Mouse (Mus musculus): ENCODE data around the gene Zfp672. TPM values are rescaled to one million over a fixed set of nuclear protein-coding genes. Genes with fewer than 3 reads are reported as not detected.
"Not testable (repeated sequence)": the region's sequence is repeated elsewhere in the genome, so short reads cannot be mapped to it uniquely, and the experiment has no call there.

Gene Zfp672
- total and polyA plus RNA-seq, 3 experiments, result 22.6 to 39.5 TPM; not detected in 1

GRCm38 (mm10) chr11:58377273-58377672, 47.1 kb upstream of the Zfp672 start:
- TF ChIP-seq CTCF (IDR thresholded peaks at IDR 0.05 in 2 of 3, conservative IDR thresholded peaks at IDR 0.05 in 1 of 3; ENCODE audit: control insufficient read depth in 1 of 3, insufficient read depth in 1 of 3, low read depth in 2 of 3, low read length in 3 of 3, poor library complexity in 1 of 3, severe bottlenecking in 1 of 3) (no peak), USF2 (IDR thresholded peaks at IDR 0.05; ENCODE audit: borderline replicate concordance in 1 of 2, insufficient read depth in 1 of 2, low read depth in 1 of 2, low read length in 2 of 2) (no peak), MAZ (IDR thresholded peaks at IDR 0.05; ENCODE audit: low read depth, low read length) (no peak), TBP (IDR thresholded peaks at IDR 0.05; ENCODE audit: low read depth, low read length) (no peak), TCF12 (IDR thresholded peaks at IDR 0.05; ENCODE audit: low read depth, low read length) (no peak), MAFK (IDR thresholded peaks at IDR 0.05; ENCODE audit: borderline replicate concordance, low read depth, low read length) (no peak), CHD1 (IDR thresholded peaks at IDR 0.05; ENCODE audit: low read depth, low read length) (no peak), RCOR1 (IDR thresholded peaks at IDR 0.05; ENCODE audit: low read depth, low read length) (no peak), GATA1 (IDR thresholded peaks at IDR 0.05; ENCODE audit: low read depth, low read length) (no peak), USF1 (IDR thresholded peaks at IDR 0.05; ENCODE audit: low read depth, low read length) (no peak), MXI1 (IDR thresholded peaks at IDR 0.05; ENCODE audit: low read depth, low read length) (no peak)
- Histone ChIP-seq H3K27me3 (ENCODE audit: control insufficient read depth in 1 of 2, insufficient read depth in 2 of 2, low read length in 2 of 2) (peaks cover 2% of the 10 kb centered on the region in 2 experiments; a peak in 3 of 4 replicates), H3K36me3 (ENCODE audit: control insufficient read depth in 1 of 2, insufficient read depth in 2 of 2, low read length in 2 of 2) (0 out of 4 replicates have a peak, but pooled peaks cover 0 to 2% of the 10 kb centered on the region in 2 experiments), H3K4me1 (ENCODE audit: control insufficient read depth in 1 of 2, insufficient read depth in 2 of 2, low read length in 2 of 2) (peaks cover 0 to 22% of the 10 kb centered on the region in 2 experiments; a peak in 3 of 4 replicates), H3K79me2 (ENCODE audit: control insufficient read depth, insufficient read depth, low read length, poor library complexity) (no peaks in the 10 kb centered on the region), H3K9me3 (replicated peaks; ENCODE audit: insufficient read depth, low read length) (no peaks in the 10 kb centered on the region), H3K9ac (ENCODE audit: control insufficient read depth, low read depth, low read length, poor library complexity, severe bottlenecking) (no peak overlapping the region), H3K4me3 (ENCODE audit: control insufficient read depth in 1 of 2, insufficient read depth in 1 of 2, low read depth in 2 of 2, low read length in 2 of 2) (no peak overlapping the region), H3K27ac (ENCODE audit: control insufficient read depth, low read depth, low read length) (no peak overlapping the region)
- DNase-seq (ENCODE audit: low read depth, low spot score), result no peak

- H3K79me2 ChIP-seq (ENCODE audit: control insufficient read depth, insufficient read depth, low read length, poor library complexity); DNase-seq (ENCODE audit: low read depth, low spot score); H3K9ac ChIP-seq (ENCODE audit: control insufficient read depth, low read depth, low read length, poor library complexity, severe bottlenecking); H3K27ac ChIP-seq (ENCODE audit: control insufficient read depth, low read depth, low read length); H3K9me3 ChIP-seq (replicated peaks; ENCODE audit: insufficient read depth, low read length); H3K36me3 ChIP-seq (ENCODE audit: control insufficient read depth in 1 of 2, insufficient read depth in 2 of 2, low read length in 2 of 2); H3K27me3 ChIP-seq (ENCODE audit: control insufficient read depth in 1 of 2, insufficient read depth in 2 of 2, low read length in 2 of 2); H3K4me1 ChIP-seq (ENCODE audit: control insufficient read depth in 1 of 2, insufficient read depth in 2 of 2, low read length in 2 of 2); H3K4me3 ChIP-seq (ENCODE audit: control insufficient read depth in 1 of 2, insufficient read depth in 1 of 2, low read depth in 2 of 2, low read length in 2 of 2): not testable (repeated sequence)
Observed at GRCm38 (mm10) chr11:58366191-58366590, 36.1 kb upstream of the Zfp672 start.

DNA sequence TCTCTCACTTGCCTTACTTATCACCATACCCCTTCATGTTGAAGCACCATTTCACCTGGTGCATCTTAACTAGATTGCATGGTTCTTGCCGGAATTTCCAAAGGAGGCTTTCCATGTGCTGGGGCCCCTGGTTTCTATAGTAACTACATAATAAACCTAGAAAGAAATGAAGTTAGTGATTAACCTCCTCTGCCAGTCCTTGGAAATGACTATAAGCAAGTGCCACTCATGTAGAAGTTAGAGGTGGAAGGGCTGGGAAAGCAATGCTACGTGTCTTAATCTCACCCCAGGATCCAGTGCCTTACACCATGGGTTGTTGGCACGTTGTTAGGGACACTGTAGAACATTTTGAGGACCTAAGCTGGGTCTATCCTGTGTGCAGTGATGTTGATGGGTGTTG, 34.3 kb upstream of the Zfp672 start:
- TF ChIP-seq MXI1 (IDR thresholded peaks at IDR 0.05; ENCODE audit: low read depth, low read length) (no peak), E2F4 (IDR thresholded peaks at IDR 0.05; ENCODE audit: borderline replicate concordance, low read depth, low read length) (no peak), TCF12 (IDR thresholded peaks at IDR 0.05; ENCODE audit: low read depth, low read length) (no peak), SMC3 (IDR thresholded peaks at IDR 0.05; ENCODE audit: low read depth, low read length) (no peak), RCOR1 (IDR thresholded peaks at IDR 0.05; ENCODE audit: low read depth, low read length) (no peak), TAL1 (IDR thresholded peaks at IDR 0.05; ENCODE audit: low read length) (no peak), UBTF (IDR thresholded peaks at IDR 0.05; ENCODE audit: borderline replicate concordance, insufficient read depth, low read depth, low read length) (no peak), NELFE (IDR thresholded peaks at IDR 0.05; ENCODE audit: low read depth, low read length) (no peak), JUND (IDR thresholded peaks at IDR 0.05; ENCODE audit: low read depth, low read length) (no peak), GATA1 (IDR thresholded peaks at IDR 0.05; ENCODE audit: low read depth, low read length) (no peak), USF1 (IDR thresholded peaks at IDR 0.05; ENCODE audit: low read depth, low read length) (no peak), MAX (IDR thresholded peaks at IDR 0.05; ENCODE audit: low read length) (no peak), KAT2A (conservative IDR thresholded peaks at IDR 0.05; ENCODE audit: low read depth, low read length) (no peak), ZNF384 (IDR thresholded peaks at IDR 0.05; ENCODE audit: low read depth, low read length) (no peak), NRF1 (IDR thresholded peaks at IDR 0.05; ENCODE audit: insufficient read depth, low read depth, low read length, poor library complexity, severe bottlenecking) (no peak), BHLHE40 (IDR thresholded peaks at IDR 0.05; ENCODE audit: borderline replicate concordance, low read depth, low read length) (no peak), CHD2 (IDR thresholded peaks at IDR 0.05; ENCODE audit: low read length) (no peak)
- Histone ChIP-seq H3K27ac (ENCODE audit: control insufficient read depth, low read depth, low read length) (no peak overlapping the region), H3K79me2 (ENCODE audit: control insufficient read depth, insufficient read depth, low read length, poor library complexity) (no peaks in the 10 kb centered on the region), H3K36me3 (ENCODE audit: control insufficient read depth in 1 of 2, insufficient read depth in 2 of 2, low read length in 2 of 2) (no peaks in the 10 kb centered on the region), H3K9ac (ENCODE audit: control insufficient read depth, low read depth, low read length, poor library complexity, severe bottlenecking) (no peak overlapping the region), H3K27me3 (ENCODE audit: control insufficient read depth in 1 of 2, insufficient read depth in 2 of 2, low read length in 2 of 2) (no peaks in the 10 kb centered on the region), H3K9me3 (replicated peaks; ENCODE audit: insufficient read depth, low read length) (no peaks in the 10 kb centered on the region), H3K4me3 (ENCODE audit: control insufficient read depth in 1 of 2, insufficient read depth in 1 of 2, low read depth in 2 of 2, low read length in 2 of 2) (no peak overlapping the region), H3K4me1 (ENCODE audit: control insufficient read depth in 1 of 2, insufficient read depth in 2 of 2, low read length in 2 of 2) (peaks cover 0 to 3% of the 10 kb centered on the region in 2 experiments; a peak in 2 of 4 replicates)
- no peak for DNase-seq (ENCODE audit: low read depth, low spot score)
